In genomic region chr1:44148706-44149105, GRCm38 (mm10) we compare ENCODE assay signal across 8 mouse cellular contexts. TPM values are rescaled to one million over a fixed set of nuclear protein-coding genes. Genes with fewer than 3 reads are reported as not detected.
A peak's percentile ranks its signal among the peaks of the same experiment; 100 is the strongest.
DNase-seq lines count a peak whose midpoint lies in the region; ATAC-seq and TF ChIP-seq lines count a peak whose summit lies in the region.

No protein-coding gene starts in this region.

- H3K9ac ChIP-seq in embryonic facial prominence, embryonic 14.5 days (ENCODE audit: low read depth, low read length) = peak overlapping the region; percentile 96
- H3K9ac ChIP-seq in limb, embryonic 14.5 days (ENCODE audit: low read depth, low read length, severe bottlenecking) = peak overlapping the region; percentile 94
- H3K9ac ChIP-seq in stomach, postnatal 0 days (ENCODE audit: low read length) = no peak overlapping the region; the same call in 1 of the 2 replicates

- WGBS in embryonic facial prominence, embryonic 14.5 days = 29% methylated on average over 6 of the region's 6 CpGs
- 25% methylated on average over 6 of the region's 6 CpGs for WGBS in limb, embryonic 14.5 days
- 15% methylated on average over 6 of the region's 6 CpGs for WGBS in stomach, postnatal 0 days

- no peaks in the 10 kb centered on the region for H3K36me3 ChIP-seq in E14TG2a.4 (ENCODE audit: insufficient read depth, low read length)
- no peaks in the 10 kb centered on the region for H3K36me3 ChIP-seq in embryonic facial prominence, embryonic 14.5 days (ENCODE audit: control insufficient read depth, insufficient read depth, low read length)
- peaks cover 8% of the 10 kb centered on the region for H3K36me3 ChIP-seq in limb, embryonic 14.5 days (ENCODE audit: control insufficient read depth, insufficient read depth, low read length)
- H3K36me3 ChIP-seq in stomach, postnatal 0 days (ENCODE audit: control insufficient read depth, insufficient read depth, low read length) = no peaks in the 10 kb centered on the region

- no peak for TF ChIP-seq POLR2A in limb, embryonic 14.5 days (IDR thresholded peaks at IDR 0.05; ENCODE audit: borderline replicate concordance, extremely low read depth, insufficient read depth, insufficient read length)

- DNase-seq in A20 (ENCODE audit: low read depth, low spot score) = peak; percentile 59
- no peak for DNase-seq in embryonic facial prominence, embryonic 14.5 days (ENCODE audit: low spot score)
- DNase-seq in limb, embryonic 14.5 days (ENCODE audit: low spot score) = no peak
- no peak for DNase-seq in stomach, postnatal 0 days (ENCODE audit: low spot score)
- no peak for DNase-seq in adrenal gland, adult 18-20 months (ENCODE audit: low spot score in 2 of 2)
- no peak for DNase-seq in kidney, adult 11 months

- H3K4me3 ChIP-seq in E14TG2a.4 (replicated peaks; ENCODE audit: low read length) = peak overlapping the region; percentile 95
- peak overlapping the region; percentile 96 for H3K4me3 ChIP-seq in embryonic facial prominence, embryonic 14.5 days (ENCODE audit: low read depth, low read length)
- peak overlapping the region; percentile 90 for H3K4me3 ChIP-seq in limb, embryonic 14.5 days (replicated peaks; ENCODE audit: low read length)
- peak overlapping the region; percentile 70 for H3K4me3 ChIP-seq in stomach, postnatal 0 days (ENCODE audit: low read depth, low read length)

- TF ChIP-seq EP300 in stomach, postnatal 0 days (optimal IDR thresholded peaks at IDR 0.05) = no peak

- peak overlapping the region; percentile 66 for H3K4me2 ChIP-seq in embryonic facial prominence, embryonic 14.5 days (ENCODE audit: low read depth, low read length)
- H3K4me2 ChIP-seq in limb, embryonic 14.5 days (replicated peaks; ENCODE audit: low read depth, low read length, severe bottlenecking) = peak overlapping the region; percentile 73
- H3K4me2 ChIP-seq in stomach, postnatal 0 days (replicated peaks; ENCODE audit: low read depth) = peak overlapping the region; percentile 67

- H3K27me3 ChIP-seq in E14TG2a.4 (ENCODE audit: insufficient read depth, low read length) = 0 out of 2 replicates have a peak, but pooled peaks cover 4% of the 10 kb centered on the region
- no peaks in the 10 kb centered on the region for H3K27me3 ChIP-seq in embryonic facial prominence, embryonic 14.5 days (replicated peaks; ENCODE audit: control insufficient read depth, insufficient read depth, low read length)
- H3K27me3 ChIP-seq in limb, embryonic 14.5 days (ENCODE audit: control insufficient read depth, insufficient read depth, low read length) = no peaks in the 10 kb centered on the region
- no peaks in the 10 kb centered on the region for H3K27me3 ChIP-seq in stomach, postnatal 0 days (ENCODE audit: control insufficient read depth, insufficient read depth, low read length)

- H3K4me1 ChIP-seq in E14TG2a.4 (replicated peaks; ENCODE audit: low read depth, low read length) = peaks cover 13% of the 10 kb centered on the region; the same call in 1 of the 2 replicates
- peaks cover 7% of the 10 kb centered on the region; the same call in 1 of the 2 replicates for H3K4me1 ChIP-seq in embryonic facial prominence, embryonic 14.5 days (ENCODE audit: control insufficient read depth, insufficient read depth, low read length)
- H3K4me1 ChIP-seq in limb, embryonic 14.5 days (ENCODE audit: control insufficient read depth, insufficient read depth, low read length) = peaks cover 11% of the 10 kb centered on the region; the same call in 1 of the 2 replicates
- H3K4me1 ChIP-seq in stomach, postnatal 0 days (replicated peaks; ENCODE audit: control insufficient read depth, insufficient read depth) = no peaks in the 10 kb centered on the region

- no peaks in the 10 kb centered on the region for H3K9me3 ChIP-seq in E14TG2a.4 (ENCODE audit: low read length)
- H3K9me3 ChIP-seq in embryonic facial prominence, embryonic 14.5 days (ENCODE audit: control insufficient read depth, low read length) = no peaks in the 10 kb centered on the region
- H3K9me3 ChIP-seq in limb, embryonic 14.5 days (ENCODE audit: control insufficient read depth, low read length) = no peaks in the 10 kb centered on the region
- no peaks in the 10 kb centered on the region for H3K9me3 ChIP-seq in stomach, postnatal 0 days (ENCODE audit: control insufficient read depth, low read length)

- peak; percentile 49 for TF ChIP-seq CTCF in E14TG2a.4 (conservative IDR thresholded peaks at IDR 0.05; ENCODE audit: low read length)
- peak; percentile 45 for TF ChIP-seq CTCF in stomach, postnatal 0 days (IDR thresholded peaks at IDR 0.05; ENCODE audit: low read depth)

- H3K27ac ChIP-seq in embryonic facial prominence, embryonic 14.5 days (replicated peaks; ENCODE audit: low read depth, low read length) = peak overlapping the region; percentile 99
- H3K27ac ChIP-seq in limb, embryonic 14.5 days (replicated peaks; ENCODE audit: low read depth, low read length) = no peak overlapping the region
- H3K27ac ChIP-seq in stomach, postnatal 0 days (replicated peaks) = no peak overlapping the region

- no peak for ATAC-seq in embryonic facial prominence, embryonic 14.5 days (ENCODE audit: low read depth)
- no peak for ATAC-seq in limb, embryonic 14.5 days (ENCODE audit: low FRiP score, low read depth)
- no peak for ATAC-seq in stomach, postnatal 0 days (ENCODE audit: low FRiP score, low TSS enrichment)
- no peak for ATAC-seq in megakaryocyte-erythroid progenitor cell, adult 5-6 weeks (replicated peaks; ENCODE audit: low FRiP score, low TSS enrichment, poor library complexity, severe bottlenecking)

RNA-seq across cellular contexts. Expression of gene Ercc5, which starts 1.2 kb away (rescaled TPM):
- polyA plus RNA-seq in embryonic facial prominence, embryonic 14.5 days (2014; fragmentation: Nextera tagmentation; extraction: Ambion mirVana) = 22.1 and 22.4 TPM in 2 replicates
- polyA plus RNA-seq in limb, embryonic 14.5 days (2012; rRNA removed) = 18.4 and 23.4 TPM in 2 replicates
- polyA plus RNA-seq in limb, embryonic 14.5 days (2014; fragmentation: Nextera tagmentation; extraction: Ambion mirVana) = 25.2 and 28.2 TPM in 2 replicates
- 9.1 and 9.7 TPM in 2 replicates for polyA plus RNA-seq in stomach, postnatal 0 days (2015; fragmentation: Nextera tagmentation; extraction: Ambion mirVana)
- total RNA-seq in megakaryocyte-erythroid progenitor cell, adult 5-6 weeks (2014; fragmentation: Nextera tagmentation) = 16.9 and 19.3 TPM in 2 replicates
- total RNA-seq in megakaryocyte-erythroid progenitor cell, adult 5-6 weeks (2017) = 16.0 and 18.5 TPM in 2 replicates
- 10 to 100 TPM; 18.1 to 22.3 TPM for total RNA-seq in adrenal gland, adult 18-20 months (2021)

RNA-seq across cellular contexts. Expression of gene Bivm, which starts 29.9 kb away (rescaled TPM):
- polyA plus RNA-seq in embryonic facial prominence, embryonic 14.5 days (2014; fragmentation: Nextera tagmentation; extraction: Ambion mirVana) = 19.6 and 20.9 TPM in 2 replicates
- 13.3 and 15.3 TPM in 2 replicates for polyA plus RNA-seq in limb, embryonic 14.5 days (2012; rRNA removed)
- 17.9 and 19.5 TPM in 2 replicates for polyA plus RNA-seq in limb, embryonic 14.5 days (2014; fragmentation: Nextera tagmentation; extraction: Ambion mirVana)
- polyA plus RNA-seq in stomach, postnatal 0 days (2015; fragmentation: Nextera tagmentation; extraction: Ambion mirVana) = 7.4 and 8.0 TPM in 2 replicates
- 5.4 and 7.1 TPM in 2 replicates for total RNA-seq in megakaryocyte-erythroid progenitor cell, adult 5-6 weeks (2014; fragmentation: Nextera tagmentation)
- 6.7 and 11.7 TPM in 2 replicates for total RNA-seq in megakaryocyte-erythroid progenitor cell, adult 5-6 weeks (2017)
- 10 to 100 TPM; 14.6 to 15.9 TPM for total RNA-seq in adrenal gland, adult 18-20 months (2021)

RNA-seq across cellular contexts. Expression of gene Kdelc1, which starts 30.1 kb away (rescaled TPM):
- polyA plus RNA-seq in embryonic facial prominence, embryonic 14.5 days (2014; fragmentation: Nextera tagmentation; extraction: Ambion mirVana) = 63.6 and 72.6 TPM in 2 replicates
- polyA plus RNA-seq in limb, embryonic 14.5 days (2012; rRNA removed) = 64.7 and 68.3 TPM in 2 replicates
- 69.7 and 77.6 TPM in 2 replicates for polyA plus RNA-seq in limb, embryonic 14.5 days (2014; fragmentation: Nextera tagmentation; extraction: Ambion mirVana)
- 19.5 and 20.6 TPM in 2 replicates for polyA plus RNA-seq in stomach, postnatal 0 days (2015; fragmentation: Nextera tagmentation; extraction: Ambion mirVana)
- total RNA-seq in megakaryocyte-erythroid progenitor cell, adult 5-6 weeks (2014; fragmentation: Nextera tagmentation) = 21.6 and 27.2 TPM in 2 replicates
- 20.1 and 22.8 TPM in 2 replicates for total RNA-seq in megakaryocyte-erythroid progenitor cell, adult 5-6 weeks (2017)
- 10 to 100 TPM; 10.8 to 15.9 TPM for total RNA-seq in adrenal gland, adult 18-20 months (2021)

RNA-seq across cellular contexts. Expression of gene Tex30, which starts 46.5 kb away (rescaled TPM):
- polyA plus RNA-seq in embryonic facial prominence, embryonic 14.5 days (2014; fragmentation: Nextera tagmentation; extraction: Ambion mirVana) = 61.2 and 66.0 TPM in 2 replicates
- 29.8 and 31.5 TPM in 2 replicates for polyA plus RNA-seq in limb, embryonic 14.5 days (2012; rRNA removed)
- 71.7 and 73.2 TPM in 2 replicates for polyA plus RNA-seq in limb, embryonic 14.5 days (2014; fragmentation: Nextera tagmentation; extraction: Ambion mirVana)
- 43.8 and 47.6 TPM in 2 replicates for polyA plus RNA-seq in stomach, postnatal 0 days (2015; fragmentation: Nextera tagmentation; extraction: Ambion mirVana)
- 76.5 and 92.0 TPM in 2 replicates for total RNA-seq in megakaryocyte-erythroid progenitor cell, adult 5-6 weeks (2014; fragmentation: Nextera tagmentation)
- total RNA-seq in megakaryocyte-erythroid progenitor cell, adult 5-6 weeks (2017) = 115 and 118 TPM in 2 replicates
- total RNA-seq in adrenal gland, adult 18-20 months (2021) = 10 to 100 TPM in 1 of 2 experiments, 1 to 10 TPM in 1; 9.5 to 10.2 TPM
